Mouse (Mus musculus) megakaryocyte, embryonic 14.5 days (primary cell): ENCODE measurements at regions not wholly inside any gene's neighbourhood (a gene's known extent, or its start where the extent isn't known, plus 50 kb on each side); places are given as distances from the start of the nearest gene placed in this dataset.

ENCODE experiments used
- FLI1 ChIP-seq: IDR thresholded peaks from 2 replicates; pipeline ENCODE4 v1.6.1; 2012; ENCODE audit warnings: low read length, inconsistent platforms, mixed read lengths
- GATA1 ChIP-seq: IDR thresholded peaks from 3 replicates; pipeline ENCODE4 v1.6.1; 2012; ENCODE audit warnings: mixed read lengths, low read length, inconsistent platforms, borderline replicate concordance

GRCm38 (mm10) chr16:84629868-84630267, 105.7 kb downstream of the Mrpl39 start:
- TF ChIP-seq FLI1 (no peak), GATA1 (no peak)
